Mouse (Mus musculus) kidney, adult 18-20 months (tissue): ENCODE data around the gene Mrpl21.

Experiments used
- DNase-seq: peaks from one replicate; pipeline ENCODE4 v3.0.0; 2021

Gene Mrpl21

DNA sequence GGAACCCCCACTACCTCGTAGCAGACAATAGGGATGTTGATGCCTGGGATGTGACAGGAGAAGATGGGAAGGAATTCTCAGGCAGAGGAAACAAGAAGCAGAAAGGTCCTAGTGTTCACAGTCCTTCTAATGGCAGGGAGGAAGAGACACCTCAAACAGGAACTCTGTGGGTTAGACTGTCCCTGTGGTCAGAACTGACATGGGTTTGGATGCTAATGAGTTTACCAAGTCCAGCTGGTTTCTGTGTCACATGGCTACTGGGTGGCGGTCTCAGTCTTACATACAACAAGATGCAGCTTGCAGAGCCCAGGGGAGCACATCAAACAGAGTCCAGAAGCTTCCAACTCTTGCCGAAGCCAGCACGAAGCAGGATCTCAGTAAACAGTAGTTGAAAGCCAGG, 21.3 kb downstream of the Mrpl21 start:
- DNase-seq: no peak

DNA sequence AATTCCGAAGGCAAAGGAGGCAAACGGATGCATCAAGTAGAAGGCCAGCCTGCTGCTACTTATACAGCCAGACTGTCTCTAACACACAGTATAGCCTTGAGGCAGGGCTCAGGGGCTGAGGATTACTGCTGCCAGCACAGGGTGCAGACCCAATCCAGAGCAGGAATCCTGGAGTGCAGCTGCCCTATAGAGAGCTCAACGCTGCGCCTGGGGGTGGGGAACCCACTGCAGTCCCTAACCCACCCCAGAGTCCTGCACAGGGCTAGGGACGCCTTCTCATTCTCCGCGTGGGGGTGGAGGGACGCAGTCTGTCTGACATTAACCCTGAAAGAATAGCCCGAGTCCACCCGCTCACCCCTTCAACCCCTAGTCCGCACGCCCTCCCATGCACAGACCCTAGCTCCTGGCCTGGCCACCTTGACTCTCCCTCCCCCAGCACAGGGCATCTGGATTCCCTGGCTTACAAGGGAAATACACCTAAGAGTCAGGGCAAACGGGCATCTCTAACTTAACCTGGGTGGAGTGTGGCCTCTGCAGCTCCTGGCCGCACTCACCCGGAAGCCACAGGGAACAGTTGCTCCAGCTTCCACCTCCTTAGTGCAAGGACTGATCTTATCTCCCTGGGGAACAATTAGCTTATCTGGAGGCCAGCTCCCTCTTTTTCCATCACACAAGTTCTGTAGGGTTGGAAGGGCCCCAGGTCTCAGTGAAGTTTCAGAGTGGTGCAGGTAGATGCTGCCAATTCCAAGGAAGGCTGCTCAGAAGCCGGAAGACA, 24.7 kb downstream of the Mrpl21 start:
- DNase-seq: no peak

DNA sequence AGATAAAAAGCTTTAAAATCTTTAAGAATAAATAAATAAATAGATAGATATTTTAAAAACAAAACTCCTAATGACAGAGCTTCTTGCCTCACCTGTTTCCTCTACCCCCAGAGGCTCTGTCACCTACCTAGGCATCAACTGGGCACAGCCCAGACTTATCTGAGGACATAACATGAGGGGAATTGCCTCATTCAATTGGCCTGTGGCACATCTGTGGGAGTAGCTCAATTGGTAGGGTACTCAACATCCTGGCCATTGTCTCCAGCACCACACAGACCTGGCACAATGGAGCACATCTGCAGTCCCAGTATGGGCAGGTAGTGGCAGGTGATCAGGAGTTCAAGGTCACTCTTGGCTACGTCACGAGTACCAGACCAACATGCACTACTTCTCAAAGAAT, 36.6 kb downstream of the Mrpl21 start:
- no peak for DNase-seq

DNA sequence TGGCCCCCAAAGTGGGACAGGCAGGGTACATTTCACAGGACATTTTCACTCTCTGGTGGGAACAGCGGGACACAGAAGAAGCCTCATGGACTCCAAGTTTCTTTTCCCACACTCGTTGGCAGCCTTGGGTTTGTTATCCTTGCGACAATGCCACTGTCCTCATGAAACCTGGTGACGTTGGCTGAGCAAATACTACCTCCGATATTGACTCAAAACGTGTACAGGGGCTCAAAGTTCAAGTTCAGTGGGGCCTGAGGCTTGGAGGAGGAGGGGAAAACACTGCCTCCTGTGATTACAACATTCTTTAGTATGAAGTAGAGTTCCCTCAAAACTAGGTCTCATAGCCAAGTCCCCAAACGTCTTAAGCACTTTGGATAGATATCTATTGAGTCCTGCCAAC, 37.4 kb downstream of the Mrpl21 start:
- DNase-seq: no peak

DNA sequence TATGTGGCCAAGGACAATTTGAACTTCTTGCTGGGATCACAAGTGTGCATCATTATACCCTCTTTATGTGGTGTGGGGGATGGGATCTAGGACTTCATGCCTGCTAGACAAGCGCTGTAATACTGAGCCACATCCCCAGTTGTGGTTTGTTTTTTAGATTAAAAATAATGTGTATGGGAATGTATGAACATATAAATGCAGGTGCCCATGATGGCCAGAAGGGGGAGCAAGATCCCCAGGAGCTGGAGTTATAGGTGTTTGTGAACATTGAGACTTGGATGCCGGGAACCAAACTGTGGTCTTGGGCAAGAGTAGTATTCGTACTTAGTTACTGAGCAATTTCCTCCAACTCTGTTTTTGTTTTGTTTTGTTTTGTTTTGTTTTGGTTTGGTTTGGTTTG, 38.1 kb downstream of the Mrpl21 start:
- no peak for DNase-seq

DNA sequence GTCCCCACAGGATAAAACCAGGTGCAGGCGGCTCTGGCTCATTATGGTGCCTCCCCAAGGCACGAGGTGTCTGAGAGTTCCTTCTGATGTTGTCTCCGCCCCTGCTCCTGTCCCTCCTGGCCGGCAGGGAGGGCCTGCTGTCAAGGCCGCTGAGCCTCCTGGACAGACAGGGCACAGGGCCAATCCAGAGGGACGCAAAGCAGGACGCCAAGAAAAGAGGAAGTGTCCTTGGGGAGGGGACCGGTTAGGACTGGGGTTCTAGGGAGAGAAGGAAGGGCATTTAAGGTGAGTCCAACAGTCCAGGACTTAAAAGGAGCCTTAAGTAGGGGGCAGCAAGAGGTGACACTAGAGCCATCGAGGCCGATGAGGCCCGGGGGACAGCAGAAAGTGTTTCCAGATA, 38.9 kb downstream of the Mrpl21 start:
- peak; percentile 80 for DNase-seq

DNA sequence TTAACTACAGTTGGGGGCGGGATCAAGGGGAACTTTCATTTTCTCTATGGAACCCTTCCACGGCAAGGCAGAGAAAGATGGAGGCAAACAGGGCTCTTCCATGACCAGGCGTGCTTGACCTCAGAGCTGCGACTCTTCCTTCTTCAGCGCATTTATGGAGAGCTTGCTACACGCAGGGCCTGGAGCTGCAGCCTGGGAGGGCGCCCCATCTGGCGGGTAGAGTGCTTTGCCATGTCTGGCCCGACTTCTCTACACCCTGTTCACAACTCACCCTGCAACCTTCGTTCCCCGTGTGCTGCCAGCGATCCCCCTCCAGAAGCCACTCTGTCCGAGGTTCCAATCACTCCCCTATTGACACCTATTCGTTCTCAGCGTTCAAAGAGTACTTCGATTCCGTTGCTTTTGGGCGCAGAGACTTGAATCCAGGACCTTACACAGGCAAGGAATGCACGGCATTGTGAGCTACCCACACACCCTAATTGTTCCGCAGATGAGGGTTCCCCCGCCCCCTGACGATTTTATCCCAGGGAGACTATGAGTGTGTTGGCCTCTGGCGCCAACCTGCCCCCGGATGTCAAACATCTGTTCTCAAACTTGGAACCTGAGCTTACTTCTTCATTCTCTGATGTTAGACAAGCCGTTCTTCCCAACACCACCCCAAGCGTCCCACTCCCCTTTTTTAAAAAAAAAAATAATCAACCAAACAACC, 39.7 kb downstream of the Mrpl21 start, which contains the start of gene Cpt1a:
Gene Cpt1a, plus strand, starts transcription at position 74 of the 709 bp plus-strand sequence.
- DNase-seq: peak; percentile 65

DNA sequence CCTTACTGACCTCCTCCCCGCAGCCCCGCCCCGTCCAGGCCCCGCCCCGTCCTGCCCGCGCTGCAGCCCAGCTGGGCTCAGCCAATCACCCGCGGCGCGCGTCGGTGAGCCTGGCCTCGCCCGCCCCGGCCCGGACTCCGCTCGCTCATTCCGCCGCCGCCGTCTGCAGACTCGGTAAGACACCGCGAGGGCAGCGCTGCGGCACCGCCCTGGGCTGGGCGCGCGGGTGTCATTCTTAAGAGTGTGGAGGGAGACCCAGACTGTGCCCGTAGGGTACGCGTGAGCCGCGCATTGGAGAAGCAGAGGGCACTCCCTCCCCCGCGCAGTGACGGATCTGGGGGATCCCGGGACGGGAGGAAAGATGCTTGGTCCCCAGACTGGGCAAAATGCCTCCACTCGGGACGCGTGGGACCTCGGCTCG, 40.5 kb downstream of the Mrpl21 start:
- peak; percentile 91 for DNase-seq

DNA sequence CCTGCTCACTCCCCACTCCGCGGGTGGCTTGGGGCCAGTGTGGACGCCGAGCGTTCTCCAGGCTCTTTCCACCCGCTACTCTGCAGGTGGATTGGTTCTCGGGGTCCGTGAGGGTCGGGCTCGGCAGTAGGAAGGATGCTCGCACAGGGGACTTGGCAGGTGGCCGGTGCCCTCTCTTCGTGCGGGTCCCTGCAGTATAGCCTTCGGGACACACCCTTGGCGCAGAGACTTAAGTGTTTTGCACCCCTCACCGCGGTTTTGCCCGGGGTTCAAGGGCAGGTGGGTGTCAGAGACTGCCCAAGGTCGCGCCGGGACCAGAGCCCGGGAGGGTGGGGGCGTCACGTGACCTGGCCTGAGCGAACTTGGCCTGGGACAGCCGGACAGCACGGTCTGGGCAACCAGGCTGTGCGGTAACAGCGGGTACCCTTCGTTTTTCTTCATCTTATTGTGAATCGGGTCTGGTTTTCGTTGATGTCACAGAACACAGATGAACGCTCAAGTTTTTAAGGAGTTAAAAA, 41.1 kb downstream of the Mrpl21 start:
- DNase-seq: peak; percentile 90

DNA sequence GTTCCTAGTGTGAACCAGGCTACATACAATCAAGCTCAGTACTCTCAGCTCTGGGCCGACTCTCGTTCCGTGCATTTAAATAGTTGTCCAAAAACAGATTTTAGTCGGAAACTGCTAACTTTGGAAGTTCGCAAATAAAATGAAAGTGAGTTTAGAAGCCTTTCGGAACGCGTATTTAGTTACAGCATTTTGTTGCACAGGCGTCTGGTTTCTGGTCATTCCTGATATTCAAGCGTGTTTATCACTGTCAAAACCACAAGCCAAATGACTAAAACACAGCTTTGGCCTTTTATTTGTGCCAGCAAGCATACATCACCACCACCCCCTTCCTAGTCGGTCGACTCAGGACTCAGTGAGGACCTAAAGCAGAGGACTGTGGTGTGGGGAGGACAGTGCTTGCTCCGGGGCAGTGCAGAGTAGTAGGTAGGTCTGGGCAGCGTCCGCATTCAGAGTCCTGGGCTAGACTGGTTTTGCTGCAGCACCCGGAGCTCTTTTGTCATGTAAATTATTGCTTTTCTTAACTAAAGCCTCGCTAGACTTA, 41.6 kb downstream of the Mrpl21 start:
- peak; percentile 55 for DNase-seq

DNA sequence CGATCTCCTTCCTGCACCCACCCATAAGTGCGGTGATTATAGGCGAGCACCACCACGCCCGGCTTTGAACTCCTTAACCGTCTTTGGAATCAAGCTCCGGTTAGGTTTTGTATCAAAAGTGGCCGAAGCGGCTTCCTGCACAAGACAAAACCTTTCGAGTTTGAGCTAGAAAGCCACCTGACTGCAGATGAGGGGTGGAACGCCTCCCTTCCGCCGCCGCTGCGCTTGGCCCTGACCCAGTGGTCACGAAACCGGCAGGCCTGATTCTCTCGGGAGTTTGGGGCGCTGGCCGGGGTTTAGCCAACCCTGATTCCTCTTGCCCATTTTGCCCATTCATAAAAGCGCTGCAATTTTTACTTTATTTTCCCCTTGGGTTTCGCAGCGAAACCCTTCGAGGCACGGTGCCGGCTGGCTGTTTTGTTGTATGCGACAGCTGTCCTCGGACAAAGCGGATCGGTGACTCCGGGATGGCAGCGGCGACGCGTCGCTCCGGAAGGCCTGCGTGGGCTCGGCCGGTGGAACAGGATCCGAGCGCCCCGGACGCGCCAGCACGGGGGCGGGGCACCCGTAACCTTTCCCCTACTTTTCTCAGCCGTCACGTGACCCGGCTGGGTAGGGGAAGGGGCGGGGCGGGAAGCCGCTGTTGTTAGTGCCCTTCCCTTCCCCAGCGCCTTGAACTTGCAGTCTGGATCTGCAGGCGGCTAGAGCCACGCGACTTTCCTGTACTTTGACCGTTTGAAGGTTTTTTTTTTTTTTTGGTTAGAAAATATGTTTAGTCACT, 42.4 kb downstream of the Mrpl21 start:
- peak; percentile 95 for DNase-seq

DNA sequence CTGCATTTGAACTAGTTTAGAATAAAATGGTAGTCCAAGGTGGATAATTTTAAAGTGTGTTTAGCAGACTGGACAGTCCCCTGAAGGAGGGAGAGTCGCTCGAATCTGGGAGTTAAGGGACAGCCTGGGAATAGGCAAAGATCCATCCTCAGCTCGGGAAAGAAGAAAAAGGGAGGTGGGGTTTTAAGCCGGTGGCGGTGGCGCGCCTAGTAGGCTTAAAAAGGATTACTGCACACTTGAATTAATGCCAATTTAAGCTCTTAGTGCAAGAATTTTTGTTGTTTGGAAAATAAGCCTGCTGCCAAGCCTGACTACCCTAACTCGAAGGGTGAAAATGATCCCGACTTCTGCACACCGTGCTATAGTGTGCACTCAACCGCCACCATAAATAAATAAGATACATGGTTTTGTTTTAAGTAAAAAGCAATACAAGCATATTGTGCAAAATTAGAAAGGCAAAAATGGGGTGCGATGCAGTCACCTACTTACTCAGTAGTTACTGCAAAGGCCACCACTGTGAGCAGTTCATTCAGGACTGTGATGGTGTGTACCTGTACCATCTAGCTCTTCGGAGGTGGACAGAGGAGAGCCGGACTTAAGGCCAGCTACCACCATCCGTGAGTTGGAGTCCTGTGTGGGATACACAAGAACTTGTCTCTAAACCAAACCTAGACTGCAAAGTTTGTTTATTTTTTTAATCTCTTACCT, 43.2 kb downstream of the Mrpl21 start:
- DNase-seq: no peak

DNA sequence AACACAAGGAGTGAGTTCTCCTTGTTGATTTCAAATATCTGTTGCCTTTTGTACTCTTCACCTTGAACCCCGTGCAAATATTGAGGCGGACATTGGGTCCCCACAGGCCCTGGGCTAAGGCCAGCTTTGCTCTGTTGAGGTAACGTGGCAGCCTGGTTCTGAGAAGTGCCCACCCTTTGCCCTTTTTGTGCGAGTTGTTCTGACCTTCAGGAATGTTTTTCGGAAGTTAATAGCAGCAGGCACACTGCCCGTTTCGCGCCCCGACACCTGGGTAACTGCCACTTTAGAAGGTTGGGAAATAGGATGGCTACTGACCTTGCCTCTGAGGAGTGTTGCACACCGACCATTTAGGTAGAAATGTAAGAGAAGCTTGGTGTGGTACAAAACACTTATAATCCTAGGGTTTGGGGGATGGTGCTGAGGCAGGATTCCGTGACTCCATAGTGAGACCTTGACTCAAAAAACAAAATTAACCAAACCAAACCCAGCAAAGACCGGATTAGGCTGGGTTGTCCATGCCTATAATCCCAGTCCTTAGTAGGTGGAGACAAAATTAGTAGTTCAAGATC, 43.9 kb downstream of the Mrpl21 start:
- peak; percentile 82 for DNase-seq

DNA sequence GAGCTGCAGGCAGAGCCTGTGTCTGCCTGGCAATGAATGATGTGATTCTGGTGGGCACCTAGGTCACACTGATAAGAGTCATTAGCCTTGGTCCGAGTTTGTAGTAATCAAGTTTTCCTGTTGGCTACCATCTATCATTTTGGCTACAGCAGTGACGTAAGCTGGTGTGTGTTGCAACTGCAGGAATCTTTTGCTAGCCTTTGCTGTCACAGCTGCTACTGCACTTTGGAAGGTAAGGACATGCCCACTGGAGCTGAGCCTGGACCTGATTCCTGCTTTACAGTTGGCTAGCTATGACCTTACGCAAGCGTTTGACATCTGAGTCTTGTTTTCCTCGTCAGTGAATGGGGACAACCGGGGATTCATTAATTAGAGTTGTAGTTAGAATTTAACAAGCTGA, 50.5 kb downstream of the Mrpl21 start:
- peak; percentile 74 for DNase-seq

DNA sequence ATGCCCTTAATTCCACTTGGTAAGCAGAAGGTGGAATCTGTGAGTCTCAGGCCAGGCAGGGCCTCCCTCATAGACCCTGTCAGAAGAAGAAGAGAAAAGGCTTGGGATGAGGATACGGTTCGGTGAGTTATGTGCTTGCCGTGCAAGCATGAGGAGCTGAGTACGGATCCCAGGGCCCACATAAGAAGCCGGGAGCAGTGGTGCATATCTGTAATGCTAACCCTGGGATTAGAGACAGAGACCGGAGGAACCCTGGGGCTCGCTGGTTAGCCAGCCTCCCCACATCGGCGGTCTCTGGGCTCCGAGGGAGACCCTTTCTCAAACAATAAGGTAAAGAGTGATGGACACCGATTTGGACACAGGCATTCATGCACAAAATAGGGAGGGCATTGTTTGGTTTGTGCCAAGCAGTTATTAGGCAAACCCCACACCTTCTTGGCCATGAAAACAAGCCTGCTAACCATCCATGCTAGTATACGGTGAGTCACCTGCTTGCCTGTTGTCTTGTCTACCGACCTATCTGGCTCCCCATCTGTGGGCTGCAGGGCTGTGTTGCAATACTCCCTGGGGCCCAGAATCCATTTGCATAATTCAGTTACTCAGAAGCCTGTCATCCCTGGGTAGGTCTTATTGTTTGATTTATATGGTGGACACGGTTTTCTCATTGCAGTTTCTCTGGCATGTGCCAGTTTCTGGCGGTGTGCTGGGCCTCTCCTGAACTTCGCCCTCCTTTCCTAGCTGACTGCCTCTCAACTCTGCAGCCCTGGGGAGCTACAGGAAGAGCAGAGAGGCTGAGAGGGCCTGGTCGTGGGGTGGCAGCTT, 51.2 kb downstream of the Mrpl21 start:
- peak; percentile 66 for DNase-seq

DNA sequence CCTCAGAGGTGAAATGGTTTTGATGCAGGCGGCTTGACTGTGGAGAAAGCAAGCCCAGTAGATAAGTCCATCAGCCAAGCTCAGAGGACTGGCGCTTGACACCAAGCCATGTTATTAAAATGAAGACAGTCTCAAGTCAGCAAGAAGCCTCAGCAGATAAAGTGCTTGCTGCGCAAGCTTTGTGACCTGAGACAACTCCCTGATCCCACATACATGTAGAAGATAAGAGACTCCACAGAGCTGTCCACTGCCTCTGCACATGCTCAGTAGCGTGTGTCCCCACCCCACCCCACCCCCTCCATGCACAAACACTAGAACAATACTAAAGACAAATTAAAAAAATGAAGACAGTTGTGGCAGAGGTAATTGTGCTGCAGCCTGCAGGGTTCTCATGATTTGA, 51.8 kb downstream of the Mrpl21 start:
- no peak for DNase-seq

DNA sequence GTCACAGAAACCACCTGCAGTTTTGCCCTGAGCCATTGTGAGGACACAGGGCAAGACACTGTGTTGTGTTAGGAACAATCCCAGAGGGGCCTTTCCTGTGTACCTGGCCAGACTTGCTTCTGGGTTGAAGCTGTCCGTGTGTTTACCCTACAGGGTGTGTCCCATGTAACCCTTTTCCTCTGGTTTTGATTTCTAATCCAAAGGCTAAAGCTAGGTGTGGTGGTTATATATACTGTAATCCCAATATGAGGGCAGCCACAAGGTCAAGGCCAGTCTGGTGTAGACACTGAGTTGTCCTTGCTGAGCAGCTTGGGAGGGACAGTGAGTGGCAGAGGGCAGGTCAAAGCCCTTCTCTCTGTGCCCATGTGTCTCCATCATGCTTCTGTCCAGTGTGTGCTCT, 53.2 kb downstream of the Mrpl21 start:
- DNase-seq: no peak

DNA sequence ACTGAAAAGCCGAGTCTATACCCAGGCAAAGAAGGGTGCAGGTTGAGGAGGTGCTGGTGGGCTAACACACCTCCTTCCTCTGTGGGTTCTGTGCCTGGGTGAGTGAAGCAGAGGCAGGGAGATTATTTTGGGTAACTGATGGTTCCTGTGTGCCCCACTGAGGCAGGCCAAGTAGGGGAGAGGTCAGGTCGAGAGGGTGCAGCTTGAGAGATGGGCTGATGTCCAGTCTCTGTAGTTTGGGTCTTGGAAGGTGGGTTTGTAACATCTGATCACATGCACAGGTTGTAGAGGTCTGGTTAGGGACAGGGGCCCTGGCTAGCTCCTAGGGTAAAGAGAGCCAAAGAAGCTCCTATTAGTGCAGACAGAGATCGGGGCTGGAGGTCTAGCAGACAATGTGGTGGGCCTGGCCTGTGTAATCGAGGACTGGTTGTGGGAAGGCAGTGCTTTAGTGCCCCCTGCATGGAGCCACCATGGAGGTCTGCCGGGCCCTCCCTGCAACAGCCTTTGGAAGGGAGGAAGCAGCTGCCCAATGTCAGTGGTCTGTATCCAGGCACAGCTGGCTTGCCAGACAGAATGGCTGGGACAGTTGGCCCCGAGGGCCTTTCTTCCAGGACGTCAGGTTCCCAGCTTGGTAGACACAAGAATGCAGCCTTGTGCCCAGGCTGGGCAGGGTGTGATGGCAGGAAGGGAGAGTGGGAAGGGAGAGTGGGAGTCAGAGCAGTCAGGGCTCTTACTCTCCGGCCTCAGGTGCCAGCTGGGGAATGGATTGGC, 54.0 kb downstream of the Mrpl21 start:
- DNase-seq: no peak

DNA sequence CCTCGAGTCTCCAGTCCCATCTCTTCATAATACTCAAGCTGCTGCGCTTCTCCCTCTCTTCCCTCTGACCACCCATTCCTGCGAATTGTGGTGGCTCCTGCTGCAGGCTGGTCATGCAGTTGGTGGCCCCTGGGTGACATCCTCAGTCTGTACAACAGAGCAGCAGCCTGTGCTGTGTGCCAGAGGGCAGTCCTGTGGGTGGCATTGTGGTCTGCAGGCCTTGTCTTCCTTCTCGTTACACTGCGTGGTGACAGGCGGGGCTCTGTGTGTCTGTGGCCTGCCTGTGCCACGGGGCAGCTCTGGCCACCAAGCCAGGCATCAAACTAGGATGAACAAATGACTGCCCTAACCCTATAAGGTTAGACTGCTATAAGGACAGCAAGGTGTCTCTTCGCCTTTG, 56.5 kb downstream of the Mrpl21 start:
- no peak for DNase-seq

DNA sequence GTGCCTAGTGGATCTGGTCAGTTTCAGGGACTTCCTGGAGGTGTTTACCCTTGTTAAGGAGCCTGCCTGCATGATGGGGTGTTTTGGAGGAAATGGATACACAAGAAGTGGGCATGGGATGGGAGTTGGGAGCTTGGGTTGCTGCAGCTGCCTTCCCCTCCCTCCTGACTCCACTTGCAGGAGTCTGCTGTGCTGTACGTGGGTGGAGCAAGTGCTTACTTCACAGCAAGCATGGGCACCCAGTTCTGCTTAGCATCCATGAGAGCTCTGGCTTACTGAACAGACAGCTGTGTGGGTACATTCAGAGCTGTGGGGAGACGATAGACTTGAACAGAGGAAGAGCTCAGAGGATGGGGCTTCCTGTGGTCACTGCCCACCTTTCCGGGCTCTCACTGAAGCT, 58.3 kb downstream of the Mrpl21 start:
- DNase-seq: no peak
